Mouse (Mus musculus) liver, embryonic 16.5 days (tissue): ENCODE measurements around the gene R3hdm4. TPM values are rescaled to one million over a fixed set of nuclear protein-coding genes. Genes with fewer than 3 reads are reported as not detected.
"Not testable (repeated sequence)": the region's sequence is repeated elsewhere in the genome, so short reads cannot be mapped to it uniquely, and the experiment has no call there.

Source experiments
- ATAC-seq: fragments of 200-750 bp; cut with Nextera tagmentation; 2 replicates; pipeline ENCODE4 v1.8.0; 2017; ENCODE audit warnings: low read depth, mild to moderate bottlenecking, moderate number of reproducible peaks, moderate library complexity
- H3K27ac ChIP-seq: fragments of 300-500 bp; sonication (generic); 2 replicates; pipeline ENCODE4 v1.5.1; 2014; ENCODE audit warnings: mild to moderate bottlenecking, low read length
- H3K27me3 ChIP-seq: fragments of 300-500 bp; sonication (generic); 2 replicates; pipeline ENCODE4 v1.6.1; 2014; ENCODE audit warnings: low read depth, low read length, mixed read lengths; ENCODE audit not compliant: control insufficient read depth, insufficient read depth
- H3K36me3 ChIP-seq: fragments of 300-500 bp; sonication (generic); 2 replicates; pipeline ENCODE4 v1.6.1; 2014; ENCODE audit warnings: mild to moderate bottlenecking; ENCODE audit not compliant: control insufficient read depth, insufficient read depth
- H3K4me1 ChIP-seq: fragments of 300-500 bp; sonication (generic); 2 replicates; pipeline ENCODE4 v1.6.1; 2014; ENCODE audit warnings: low read depth, low read length, mixed read lengths; ENCODE audit not compliant: control insufficient read depth
- H3K4me2 ChIP-seq: fragments of 300-500 bp; sonication (generic); 2 replicates; pipeline ENCODE4 v1.6.1; 2014; ENCODE audit warnings: low read depth, low read length, mixed read lengths
- H3K4me3 ChIP-seq: fragments of 300-500 bp; sonication (generic); 2 replicates; pipeline ENCODE4 v1.5.1; 2014; ENCODE audit warnings: low read depth, mild to moderate bottlenecking, low read length
- H3K9ac ChIP-seq: fragments of 300-500 bp; sonication (generic); 2 replicates; pipeline ENCODE4 v1.6.1; 2014; ENCODE audit warnings: low read depth, low read length
- H3K9me3 ChIP-seq: fragments of 300-500 bp; sonication (generic); replicated peaks from 2 replicates; pipeline ENCODE4 v1.6.1; 2016; ENCODE audit warnings: low read length; ENCODE audit not compliant: control insufficient read depth
- WGBS: fragments of 180-500 bp; shearing (Covaris S2); extraction: QIAGEN DNeasy Blood & Tissue Kit; methylation state at CpG from one replicate; pipeline ENCODE4 v1.1.7; 2014; ENCODE audit not compliant: insufficient replicate concordance; 5-methylcytosine and 5-hydroxymethylcytosine counted together
- polyA plus RNA-seq: library from polyadenylated mRNA; unstranded; fragments of >200 nt; fragmentation: Nextera tagmentation; extraction: Ambion mirVana; gene quantifications from 2 replicates; pipeline ENCODE4 v1.2.1, GENCODE M21; 2015

The R3hdm4 gene
- polyA plus RNA-seq, 1 experiment from 2014 or later, result 49.3 TPM

DNA sequence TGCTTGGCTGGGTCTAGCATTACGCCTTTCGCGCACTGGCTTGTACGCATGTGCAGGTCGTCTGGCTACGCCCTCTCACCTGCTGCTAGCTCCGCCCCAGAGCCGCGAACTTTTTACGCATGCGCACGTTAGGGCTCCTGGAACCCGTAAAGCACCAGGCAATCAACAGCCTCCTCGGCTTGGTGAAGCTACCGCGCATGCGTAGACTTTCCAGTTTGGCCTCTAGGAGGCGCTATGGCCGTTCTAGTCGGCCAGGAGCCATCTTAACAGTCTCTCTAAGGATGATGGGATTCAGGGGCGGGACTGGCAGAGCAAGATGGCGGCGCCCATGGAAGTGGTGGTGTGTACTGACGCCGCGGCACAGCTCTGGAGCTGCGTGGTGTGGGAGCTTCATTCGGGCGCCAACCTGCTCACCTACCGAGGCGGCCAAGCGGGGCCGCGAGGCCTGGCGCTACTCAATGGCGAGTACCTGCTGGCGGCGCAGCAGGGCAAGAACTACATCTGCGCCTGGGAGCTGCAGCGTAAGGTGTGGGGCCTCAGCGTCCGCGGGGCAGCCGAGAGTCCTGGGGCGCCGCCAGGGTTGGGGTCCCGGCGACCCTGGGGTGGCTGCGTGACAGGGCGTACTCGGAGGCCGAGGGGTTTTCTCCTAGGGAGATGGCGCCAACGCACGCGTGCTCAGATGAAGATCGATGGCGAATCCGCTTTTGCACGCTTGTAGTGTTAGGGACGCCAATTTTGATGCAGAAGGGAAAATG, 39.0 kb upstream of the R3hdm4 start, which contains the start of gene Wdr18:
Gene Wdr18 (plus strand): TSS at position 306 of the 755 bp plus-strand sequence.
- Histone ChIP-seq H3K4me1 (peaks cover 16% of the 10 kb centered on the region), H3K36me3 (peaks cover 12% of the 10 kb centered on the region; the same call in 1 of the 2 replicates), H3K4me2 (peak within 1 kb of the TSS; percentile 90), H3K9ac (peak within 1 kb of the TSS; percentile 77), H3K4me3 (peak within 1 kb of the TSS; percentile 85), H3K27me3 (no peaks in the 10 kb centered on the region; the same call in 1 of the 2 replicates), H3K27ac (peak within 1 kb of the TSS; percentile 25; the same call in 1 of the 2 replicates), H3K9me3 (no peaks in the 10 kb centered on the region)
- under 1% methylated on average over 61 of the region's 61 CpGs for WGBS
- peak; percentile 93 for ATAC-seq

DNA sequence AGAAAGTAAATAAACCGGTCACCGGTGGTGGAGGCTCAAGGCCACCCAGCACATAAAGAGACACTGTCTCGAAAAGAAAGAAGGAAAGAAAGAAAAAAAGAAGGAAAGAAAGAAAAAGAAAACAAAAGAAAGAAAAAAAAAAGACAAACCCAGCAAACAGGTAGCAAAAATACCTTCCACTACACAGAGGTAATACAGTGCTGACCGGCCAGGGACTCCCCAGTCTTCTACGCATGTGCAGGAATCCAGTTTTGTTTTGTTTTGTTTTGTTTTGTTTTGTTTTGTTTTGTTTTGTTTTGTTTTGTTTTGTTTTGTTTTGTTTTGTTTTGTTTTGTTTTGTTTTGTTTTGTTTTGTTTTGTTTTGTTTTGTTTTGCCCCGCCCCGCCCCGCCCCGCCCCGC, 38.4 kb upstream of the R3hdm4 start:
- H3K4me1 ChIP-seq, result peaks cover 16% of the 10 kb centered on the region
- not testable (repeated sequence) for H3K27ac ChIP-seq, ATAC-seq, H3K9me3 ChIP-seq, H3K27me3 ChIP-seq, H3K9ac ChIP-seq, H3K36me3 ChIP-seq
- 26% methylated on average over 10 of the region's 10 CpGs for WGBS
- peak overlapping the region; percentile 42 for H3K4me2 ChIP-seq
- peak overlapping the region; percentile 85 for H3K4me3 ChIP-seq

DNA sequence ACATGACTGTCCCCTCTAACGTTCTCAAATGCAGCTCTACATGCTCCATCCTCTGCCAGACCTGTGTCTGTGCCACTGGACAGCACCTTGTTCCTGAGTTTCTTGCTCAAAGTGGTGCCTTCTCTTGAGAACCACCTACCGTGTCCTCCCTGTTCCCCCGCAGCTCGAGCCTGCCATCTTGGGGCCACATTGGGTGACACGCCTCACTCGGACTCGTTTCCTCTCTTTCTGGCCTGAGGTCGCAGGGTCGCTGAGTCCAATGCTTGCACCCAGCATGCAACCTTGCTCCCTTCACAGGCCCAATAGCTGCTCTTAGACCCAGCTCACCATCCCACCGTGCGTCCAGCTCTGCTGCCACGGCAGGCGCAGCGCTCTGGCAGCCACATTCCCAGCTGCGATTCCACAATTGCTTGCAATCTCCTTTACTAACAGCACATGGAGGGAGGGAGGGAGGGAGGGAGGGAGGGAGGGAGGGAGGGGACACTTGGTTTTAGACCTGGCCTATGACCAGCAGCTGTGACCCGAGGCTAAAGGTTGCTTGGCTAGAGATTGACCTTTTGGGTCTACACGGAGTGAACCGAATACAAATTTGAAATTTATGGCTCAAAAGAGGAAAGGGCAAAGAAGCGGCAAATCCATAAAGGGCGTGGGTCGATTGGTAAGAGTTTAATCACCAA, 37.3 kb upstream of the R3hdm4 start:
- Histone ChIP-seq H3K4me1 (peaks cover 16% of the 10 kb centered on the region), H3K9ac (no peak overlapping the region), H3K4me3 (no peak overlapping the region), H3K36me3 (peaks cover 7% of the 10 kb centered on the region; the same call in 1 of the 2 replicates), H3K4me2 (peak overlapping the region; percentile 19), H3K27ac (no peak overlapping the region), H3K27me3 (no peaks in the 10 kb centered on the region; the same call in 1 of the 2 replicates), H3K9me3 (no peaks in the 10 kb centered on the region)
- ATAC-seq, result no peak
- WGBS, result 16% methylated on average over 21 of the region's 21 CpGs

DNA sequence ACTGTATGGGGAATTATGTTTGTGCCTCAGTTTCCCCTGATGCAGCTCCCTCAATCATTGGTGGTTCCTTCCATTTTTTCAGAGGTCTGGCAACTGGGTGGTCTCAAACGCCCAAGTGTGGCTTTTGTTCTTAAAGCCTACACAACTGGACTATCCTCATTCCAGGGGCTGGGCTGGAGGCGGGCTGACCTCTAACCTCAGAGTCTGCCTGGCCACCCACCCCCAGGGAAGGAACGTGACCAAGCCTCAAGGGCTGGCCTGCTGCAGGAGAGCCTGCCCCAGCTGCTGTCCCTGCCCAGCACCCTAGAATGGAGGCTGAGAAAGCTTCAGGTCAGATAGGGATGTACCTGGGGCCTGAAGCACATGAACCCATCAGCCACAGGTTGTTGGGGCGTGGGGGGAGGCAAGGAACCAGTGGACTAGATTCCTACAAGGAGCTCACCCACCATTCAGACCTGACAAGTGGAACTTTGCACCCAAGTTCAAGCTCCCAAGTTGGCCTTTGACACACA, 35.7 kb upstream of the R3hdm4 start:
- no peak for ATAC-seq
- H3K9ac ChIP-seq, result no peak overlapping the region
- 33% methylated on average over 4 of the region's 4 CpGs for WGBS

DNA sequence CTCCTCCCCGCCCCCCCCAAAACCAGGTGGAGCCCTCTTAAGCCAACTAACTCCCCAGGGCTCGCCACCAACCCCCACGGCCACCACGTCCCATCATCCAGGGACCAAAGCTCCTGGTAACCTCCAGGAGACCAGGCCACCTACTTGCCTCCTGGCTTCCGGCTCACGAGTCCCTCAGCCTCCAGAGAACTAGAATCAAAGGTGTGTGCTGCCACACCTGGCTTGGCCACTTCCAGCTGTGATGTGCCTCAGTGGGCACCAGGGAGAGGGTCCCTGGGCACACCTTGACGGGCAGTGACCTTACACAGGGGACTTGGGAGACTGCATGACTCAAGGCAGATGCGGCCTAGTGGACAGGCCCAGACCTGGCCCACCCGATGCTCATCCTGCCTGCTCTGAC, 34.7 kb upstream of the R3hdm4 start:
- Histone ChIP-seq H3K4me3 (no peak overlapping the region), H3K9me3 (no peaks in the 10 kb centered on the region), H3K36me3 (peaks cover 6% of the 10 kb centered on the region; the same call in 1 of the 2 replicates), H3K4me1 (peaks cover 8% of the 10 kb centered on the region), H3K27ac (no peak overlapping the region), H3K27me3 (no peaks in the 10 kb centered on the region; the same call in 1 of the 2 replicates), H3K4me2 (no peak overlapping the region), H3K9ac (no peak overlapping the region)
- ATAC-seq, result no peak
- 66% methylated on average over 9 of the region's 9 CpGs for WGBS

More for the DNA sequence above, 35.7 kb upstream of the R3hdm4 start:
- Histone ChIP-seq H3K36me3 (peaks cover 4% of the 10 kb centered on the region; the same call in 1 of the 2 replicates), H3K4me1 (peaks cover 16% of the 10 kb centered on the region), H3K27me3 (no peaks in the 10 kb centered on the region; the same call in 1 of the 2 replicates), H3K4me3 (no peak overlapping the region), H3K27ac (no peak overlapping the region), H3K4me2 (no peak overlapping the region), H3K9me3 (no peaks in the 10 kb centered on the region)

DNA sequence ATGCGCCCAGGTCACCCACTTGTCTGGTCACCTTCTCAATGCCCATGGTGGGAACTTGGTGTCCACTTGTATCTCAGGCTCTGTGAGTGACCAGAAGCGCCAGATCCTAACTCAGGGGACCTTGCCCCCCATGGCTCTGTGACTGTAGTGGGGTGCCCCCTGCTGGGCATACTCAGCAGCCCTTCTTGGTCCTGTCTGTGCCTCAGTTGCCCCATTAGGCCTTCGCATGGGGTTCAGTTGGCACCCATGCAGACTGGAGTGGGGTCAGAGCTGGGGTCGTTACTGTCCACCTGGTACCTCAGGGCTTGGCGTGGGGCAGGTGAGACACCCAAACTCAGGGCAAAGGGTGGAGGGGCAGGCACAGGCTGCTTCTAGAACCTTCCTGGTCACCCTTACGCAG, 32.9 kb upstream of the R3hdm4 start:
- Histone ChIP-seq H3K27ac (no peak overlapping the region), H3K36me3 (peaks cover 11% of the 10 kb centered on the region; the same call in 1 of the 2 replicates), H3K4me2 (no peak overlapping the region), H3K27me3 (no peaks in the 10 kb centered on the region; the same call in 1 of the 2 replicates), H3K4me1 (peaks cover 6% of the 10 kb centered on the region), H3K4me3 (no peak overlapping the region), H3K9me3 (no peaks in the 10 kb centered on the region), H3K9ac (no peak overlapping the region)
- WGBS, result 76% methylated on average over 6 of the region's 6 CpGs
- no peak for ATAC-seq

DNA sequence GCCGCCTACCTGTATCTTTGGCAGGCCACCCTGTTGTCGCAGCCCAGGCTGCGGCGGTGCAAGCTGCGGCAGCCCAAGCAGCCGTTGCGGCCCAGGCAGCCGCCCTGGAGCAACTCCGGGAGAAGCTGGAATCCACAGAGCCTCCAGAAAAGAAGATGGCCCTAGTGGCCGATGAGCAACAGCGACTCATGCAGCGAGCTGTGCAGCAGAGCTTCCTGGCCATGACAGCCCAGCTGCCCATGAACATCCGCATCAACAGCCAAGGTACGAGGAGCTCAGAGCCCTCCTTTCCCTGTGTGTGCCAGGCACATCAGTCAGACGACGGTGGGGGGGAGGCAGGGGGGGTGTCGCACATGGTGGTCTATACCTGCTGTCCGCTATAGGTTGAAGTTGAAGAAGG, 29.7 kb upstream of the R3hdm4 start:
- no peak overlapping the region for H3K9ac ChIP-seq
- H3K9me3 ChIP-seq, result no peaks in the 10 kb centered on the region
- no peaks in the 10 kb centered on the region for H3K27me3 ChIP-seq
- peaks cover 14% of the 10 kb centered on the region; the same call in 1 of the 2 replicates for H3K36me3 ChIP-seq
- H3K4me3 ChIP-seq, result no peak overlapping the region
- no peak overlapping the region for H3K27ac ChIP-seq
- H3K4me2 ChIP-seq, result no peak overlapping the region
- 81% methylated on average over 18 of the region's 18 CpGs for WGBS
- no peak for ATAC-seq
- H3K4me1 ChIP-seq, result peaks cover 16% of the 10 kb centered on the region

DNA sequence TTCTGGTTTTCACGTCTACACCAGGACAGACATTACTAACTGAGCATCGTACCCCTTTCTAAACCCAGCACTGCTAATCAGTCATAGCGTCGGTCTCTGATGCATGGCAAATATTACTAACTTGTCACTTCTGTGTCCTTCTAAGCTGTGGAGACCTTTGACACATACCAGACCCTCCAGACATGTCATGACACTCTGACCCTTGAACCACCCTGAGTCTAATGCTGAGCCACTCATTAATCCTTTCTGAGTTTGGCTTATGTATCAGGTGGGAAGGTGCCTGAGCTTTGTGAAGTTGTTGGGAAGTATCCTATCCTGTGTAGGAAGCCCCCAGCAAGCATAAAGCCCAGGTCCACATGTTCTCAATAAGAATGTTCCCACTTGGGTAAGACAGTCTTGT, 28.9 kb upstream of the R3hdm4 start:
- H3K27ac ChIP-seq, result no peak overlapping the region
- 0 out of 2 replicates have a peak overlapping the region, but pooled peaks have one; percentile 9 for H3K4me2 ChIP-seq
- H3K9ac ChIP-seq, result no peak overlapping the region
- 73% methylated on average over 4 of the region's 4 CpGs for WGBS
- H3K9me3 ChIP-seq, result no peaks in the 10 kb centered on the region
- H3K4me3 ChIP-seq, result no peak overlapping the region
- ATAC-seq, result peak; percentile 25
- H3K27me3 ChIP-seq, result no peaks in the 10 kb centered on the region
- H3K4me1 ChIP-seq, result peaks cover 24% of the 10 kb centered on the region
- H3K36me3 ChIP-seq, result peaks cover 14% of the 10 kb centered on the region; the same call in 1 of the 2 replicates
